Mouse (Mus musculus) liver, adult 2 months (tissue): ENCODE measurements around the gene Col26a1. TPM values are rescaled to one million over a fixed set of nuclear protein-coding genes. Genes with fewer than 3 reads are reported as not detected.

Experiments used
- DNase-seq: peaks from one replicate; pipeline ENCODE4 v3.0.0-alpha.2; 2011; ENCODE audit warnings: low read depth, low spot score; ENCODE audit errors: extremely low read depth
- H3K27ac ChIP-seq: fragments of 200-500 bp; replicated peaks from 2 replicates; pipeline ENCODE4 v1.5.1; 2012; ENCODE audit warnings: low read depth, mild to moderate bottlenecking, control low read depth, inconsistent platforms, low read length; ENCODE audit not compliant: insufficient read depth
- H3K27me3 ChIP-seq: fragments of 200-500 bp; 2 replicates; pipeline ENCODE4 v1.6.1; 2012; ENCODE audit warnings: mild to moderate bottlenecking, moderate library complexity, low read length, inconsistent platforms; ENCODE audit not compliant: control insufficient read depth, insufficient read depth
- H3K36me3 ChIP-seq: fragments of 200-500 bp; 2 replicates; pipeline ENCODE4 v1.6.1; 2012; ENCODE audit warnings: low read length, inconsistent platforms; ENCODE audit not compliant: control insufficient read depth, insufficient read depth
- H3K4me1 ChIP-seq: fragments of 200-500 bp; 2 replicates; pipeline ENCODE4 v1.6.1; 2011; ENCODE audit warnings: low read length; ENCODE audit not compliant: control insufficient read depth, insufficient read depth
- H3K4me3 ChIP-seq: fragments of 200-500 bp; 2 replicates; pipeline ENCODE4 v1.5.1; 2011; ENCODE audit warnings: low read depth, mild to moderate bottlenecking, control low read depth, low read length, moderate library complexity; ENCODE audit not compliant: insufficient read depth
- H3K79me2 ChIP-seq: fragments of 200-500 bp; 2 replicates; pipeline ENCODE4 v1.6.1; 2012; ENCODE audit warnings: inconsistent platforms, mild to moderate bottlenecking, low read length, moderate library complexity; ENCODE audit not compliant: control insufficient read depth, insufficient read depth
- H3K9ac ChIP-seq: fragments of 200-500 bp; 2 replicates; pipeline ENCODE4 v1.6.1; 2012; ENCODE audit warnings: low read depth, mild to moderate bottlenecking, control low read depth, inconsistent platforms, low read length
- CTCF ChIP-seq: fragments of 200-500 bp; IDR thresholded peaks from 2 replicates; pipeline ENCODE4 v1.5.1; 2011; ENCODE audit warnings: low read depth, low read length, control low read depth
- POLR2A ChIP-seq: fragments of 200-500 bp; IDR thresholded peaks from 2 replicates; pipeline ENCODE4 v1.6.1; 2011; ENCODE audit warnings: low read length, control low read depth; ENCODE audit not compliant: insufficient read depth; ENCODE audit errors: extremely low read depth
- WGBS: fragments of 180-500 bp; shearing (Covaris S2); methylation state at CpG from one replicate; pipeline ENCODE4 v1.1.7; 2018; 5-methylcytosine and 5-hydroxymethylcytosine counted together
- polyA plus RNA-seq: library from polyadenylated mRNA; depleted of rRNA; stranded (reverse); fragments of >200 nt; gene quantifications from 2 replicates; pipeline ENCODE4 v1.2.3, GENCODE M21; 2012
- total RNA-seq: library from RNA; depleted of rRNA; stranded (reverse); fragments of >200 nt; gene quantifications from 2 replicates; pipeline ENCODE4 v1.2.3, GENCODE M21; 2014

Col26a1 gene
- total and polyA plus RNA-seq, 2 experiments = not detected

DNA sequence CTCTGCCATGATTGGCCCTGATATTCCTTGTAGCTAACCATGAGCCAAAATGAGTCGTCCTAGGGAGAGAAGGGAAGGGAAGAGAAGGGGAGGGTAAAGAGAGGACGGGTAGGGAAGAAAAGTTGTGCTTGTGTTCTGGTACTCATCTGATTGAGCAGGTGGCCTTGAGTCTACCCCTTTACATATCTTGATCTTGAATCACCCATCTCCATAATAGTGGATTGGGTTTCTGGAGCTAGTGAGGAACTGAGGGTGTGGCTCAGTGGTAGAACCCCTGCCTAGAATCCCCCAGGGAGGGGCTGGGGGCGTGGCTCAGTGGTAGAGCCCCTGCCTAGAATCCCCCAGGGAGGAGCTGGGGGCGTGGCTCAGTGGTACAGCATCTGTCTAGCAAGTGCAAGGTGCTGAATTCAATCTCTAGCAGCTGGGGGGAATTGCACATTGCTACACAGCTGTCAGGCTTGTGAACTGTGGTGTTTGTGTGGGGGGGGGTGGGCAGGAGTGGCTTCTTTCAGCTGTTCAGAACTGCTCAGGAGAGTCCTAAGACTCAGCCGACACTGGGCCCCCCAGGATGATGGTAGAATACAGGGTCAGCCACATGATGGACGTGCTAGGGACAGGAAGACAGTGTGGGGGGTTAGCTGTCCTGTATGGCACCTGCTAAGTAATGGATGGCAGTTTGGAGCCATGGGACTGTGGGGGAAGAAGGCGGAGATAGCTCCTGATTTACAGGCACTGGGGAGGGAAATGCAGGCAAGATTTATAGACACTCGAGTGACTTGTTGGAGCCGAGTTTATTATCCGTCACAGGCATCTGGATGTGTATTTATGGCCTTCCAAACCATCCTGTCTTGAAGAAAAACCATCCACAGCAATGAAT, 166.1 kb downstream of the Col26a1 start:
- Histone ChIP-seq H3K36me3 (no peaks in the 10 kb centered on the region), H3K4me3 (no peak overlapping the region), H3K27ac (no peak overlapping the region), H3K79me2 (no peaks in the 10 kb centered on the region), H3K27me3 (0 out of 2 replicates have a peak, but pooled peaks cover 6% of the 10 kb centered on the region), H3K4me1 (no peaks in the 10 kb centered on the region), H3K9ac (no peak overlapping the region)
- WGBS = 62% methylated on average over 10 of the region's 10 CpGs
- TF ChIP-seq POLR2A = no peak
- TF ChIP-seq CTCF = no peak
- no peak for DNase-seq

DNA sequence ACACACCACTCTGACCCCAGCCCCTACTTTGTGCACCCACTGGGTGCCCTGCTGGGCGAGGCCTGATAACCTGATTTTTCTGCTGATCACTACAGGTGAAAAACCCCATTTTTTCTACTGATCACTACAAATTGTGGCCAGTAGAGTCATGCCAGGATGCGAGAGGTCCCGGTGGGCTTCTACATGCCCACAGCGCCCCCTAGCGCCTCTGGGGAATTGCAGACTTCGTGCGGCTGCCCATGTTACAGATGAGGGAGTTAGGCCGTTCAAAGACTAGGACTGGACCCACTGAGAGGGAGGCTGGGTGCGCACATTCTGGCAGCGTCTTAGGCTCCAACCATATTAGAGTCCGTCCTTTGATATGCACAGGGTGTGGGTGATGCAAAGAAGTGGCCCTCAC, 168.1 kb downstream of the Col26a1 start:
- no peak for TF ChIP-seq POLR2A
- TF ChIP-seq CTCF = peak; percentile 35; the same call in 1 of the 2 replicates
- Histone ChIP-seq H3K4me1 (no peaks in the 10 kb centered on the region), H3K79me2 (no peaks in the 10 kb centered on the region), H3K4me3 (no peak overlapping the region), H3K9ac (no peak overlapping the region), H3K36me3 (no peaks in the 10 kb centered on the region), H3K27me3 (0 out of 2 replicates have a peak, but pooled peaks cover 6% of the 10 kb centered on the region), H3K27ac (no peak overlapping the region)
- DNase-seq = no peak
- 24% methylated on average over 11 of the region's 11 CpGs for WGBS

DNA sequence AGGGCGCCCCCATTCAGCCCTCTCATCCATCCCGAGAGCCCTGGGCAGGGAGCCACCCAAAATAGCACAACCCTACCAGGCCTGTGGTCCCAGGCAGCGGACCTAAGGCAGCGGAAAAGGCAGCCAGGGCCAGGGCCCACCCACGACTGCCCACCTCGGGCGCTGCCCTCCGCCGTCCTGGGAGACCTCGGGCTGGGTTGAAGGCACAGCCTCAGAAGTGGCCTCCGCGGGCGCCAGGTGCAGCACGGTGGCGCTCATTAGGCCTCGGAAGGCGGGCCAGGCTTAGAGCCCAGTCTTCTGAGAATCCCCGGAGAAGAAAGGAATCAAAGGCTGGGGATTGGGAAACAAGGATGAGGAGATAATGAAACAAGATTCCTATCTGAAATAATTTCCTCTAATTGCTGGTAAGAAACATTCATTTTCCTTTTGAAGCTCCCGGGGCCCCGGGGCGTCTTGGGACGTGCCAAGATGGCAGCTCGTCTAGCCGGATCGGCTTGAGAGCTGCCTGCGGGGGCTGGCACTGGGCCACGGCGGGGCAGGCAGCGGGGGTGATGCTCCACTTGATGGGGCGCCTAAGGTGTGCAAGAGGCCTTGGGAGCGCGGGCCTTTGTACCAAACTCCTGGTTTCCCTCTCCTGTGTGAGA, 168.7 kb downstream of the Col26a1 start:
- H3K4me1 ChIP-seq = no peaks in the 10 kb centered on the region
- H3K27me3 ChIP-seq = 0 out of 2 replicates have a peak, but pooled peaks cover 6% of the 10 kb centered on the region
- H3K36me3 ChIP-seq = no peaks in the 10 kb centered on the region
- DNase-seq = no peak
- WGBS = 32% methylated on average over 32 of the region's 32 CpGs
- H3K9ac ChIP-seq = no peak overlapping the region
- H3K4me3 ChIP-seq = no peak overlapping the region
- TF ChIP-seq CTCF (no peak), POLR2A (no peak)
- no peaks in the 10 kb centered on the region for H3K79me2 ChIP-seq
- H3K27ac ChIP-seq = no peak overlapping the region

DNA sequence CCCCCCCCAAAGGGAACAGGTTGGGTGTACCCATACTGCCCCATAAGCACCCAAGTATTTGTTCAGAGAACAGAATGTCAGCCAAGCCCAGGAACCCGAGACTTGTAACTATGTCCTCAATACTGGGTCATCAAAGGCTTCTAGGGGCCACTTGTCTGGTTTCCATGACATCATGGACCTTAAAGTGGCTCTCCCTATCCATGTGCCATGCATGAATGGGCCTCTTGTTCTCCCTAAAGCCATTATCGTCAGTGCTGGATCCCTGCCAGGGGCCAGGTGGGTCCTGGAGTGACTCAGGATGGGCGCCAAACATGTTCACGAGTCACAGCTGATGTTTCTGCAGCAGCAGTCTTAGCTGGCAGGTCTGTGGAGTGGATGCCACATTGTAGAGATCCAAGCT, 172.3 kb downstream of the Col26a1 start:
- no peak overlapping the region for H3K27ac ChIP-seq
- no peaks in the 10 kb centered on the region for H3K4me1 ChIP-seq
- no peaks in the 10 kb centered on the region for H3K79me2 ChIP-seq
- no peak for DNase-seq
- H3K27me3 ChIP-seq = 0 out of 2 replicates have a peak, but pooled peaks cover 6% of the 10 kb centered on the region
- no peak overlapping the region for H3K4me3 ChIP-seq
- WGBS = 72% methylated on average over 4 of the region's 4 CpGs
- H3K36me3 ChIP-seq = no peaks in the 10 kb centered on the region
- H3K9ac ChIP-seq = no peak overlapping the region
- TF ChIP-seq CTCF = no peak
- no peak for TF ChIP-seq POLR2A

DNA sequence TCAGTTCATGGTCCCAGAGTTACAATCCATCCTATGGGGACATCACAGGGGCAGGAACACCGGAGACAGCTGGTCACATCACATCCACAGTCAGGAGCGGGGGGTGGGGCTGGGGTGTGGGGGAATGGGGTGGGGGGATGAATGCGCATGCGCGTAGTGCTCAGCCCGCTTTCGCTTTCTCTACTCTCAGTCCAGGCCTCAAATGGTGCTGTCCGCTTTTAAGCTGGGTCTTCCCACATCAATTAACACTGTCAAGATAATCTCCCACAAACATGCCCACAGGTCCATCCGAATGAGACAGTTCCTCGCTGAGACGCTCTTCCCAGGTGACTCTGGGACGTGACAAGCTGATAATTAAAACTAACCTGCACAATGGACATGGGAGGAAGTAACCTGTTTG, 174.9 kb downstream of the Col26a1 start:
- Histone ChIP-seq H3K27me3 (no peaks in the 10 kb centered on the region), H3K9ac (no peak overlapping the region), H3K4me1 (no peaks in the 10 kb centered on the region), H3K4me3 (no peak overlapping the region), H3K36me3 (no peaks in the 10 kb centered on the region), H3K27ac (no peak overlapping the region), H3K79me2 (no peaks in the 10 kb centered on the region)
- TF ChIP-seq CTCF (no peak), POLR2A (no peak)
- DNase-seq = no peak
- WGBS = 80% methylated on average over 12 of the region's 12 CpGs
